Mouse (Mus musculus) adrenal gland, adult (tissue): Measurements from ENCODE around the gene Mllt11.
A peak's percentile ranks its signal among the peaks of the same experiment; 100 is the strongest.

ENCODE experiments used
- DNase-seq, 2 experiments: peaks; one replicate each; pipeline ENCODE4 v3.0.0; 2022 to 2023; ENCODE audit warnings: low spot score in 1 of 2; ENCODE audit not compliant: inconsistent age in 2 of 2

Gene Mllt11

GRCm38 (mm10) chr3:95246465-95247231 lies 14.7 kb upstream of the Mllt11 start:
- peak; percentile 62 to 88 for DNase-seq

- no peak for DNase-seq
Observed at GRCm38 (mm10) chr3:95243086-95243485, 11.1 kb upstream of the Mllt11 start.

- no peak for DNase-seq
Observed at GRCm38 (mm10) chr3:95241498-95241897, 9.5 kb upstream of the Mllt11 start, which contains the start of gene Gm128. Gm128 (minus strand) TSS chr3:95241598.

GRCm38 (mm10) chr3:95240900-95241299 lies 8.9 kb upstream of the Mllt11 start:
- no peak for DNase-seq

GRCm38 (mm10) chr3:95239971-95240370 lies 8.0 kb upstream of the Mllt11 start:
- no peak for DNase-seq

GRCm38 (mm10) chr3:95239022-95239421 lies 7.1 kb upstream of the Mllt11 start:
- DNase-seq = peak in 1 of 2 experiments; percentile 28

- DNase-seq = peak in 1 of 2 experiments; percentile 32
Observed at GRCm38 (mm10) chr3:95237541-95238099, 5.6 kb upstream of the Mllt11 start.

- DNase-seq = peak in 1 of 2 experiments; percentile 32
Observed at GRCm38 (mm10) chr3:95235386-95236301, 3.7 kb upstream of the Mllt11 start.

GRCm38 (mm10) chr3:95233303-95233980 lies 1.5 kb upstream of the Mllt11 start:
- peak in 1 of 2 experiments; percentile 60 for DNase-seq

- DNase-seq = peak; percentile 87 to 91
Observed at GRCm38 (mm10) chr3:95232771-95233170, 800 bp upstream of the Mllt11 start.

- DNase-seq = peak; percentile 45 to 75
Observed at GRCm38 (mm10) chr3:95230495-95231297, 1.3 kb downstream of the Mllt11 start.

- peak; percentile 69 to 86 for DNase-seq
Observed at GRCm38 (mm10) chr3:95229781-95230494, 2.0 kb downstream of the Mllt11 start.

- DNase-seq = peak; percentile 51 to 84
Observed at GRCm38 (mm10) chr3:95228894-95229780, 2.8 kb downstream of the Mllt11 start.

GRCm38 (mm10) chr3:95228148-95228893 lies 3.6 kb downstream of the Mllt11 start, which contains the start of gene Cdc42se1:
Cdc42se1 (plus strand) TSS chr3:95228732.
- peak; percentile 93 to 96 for DNase-seq

- DNase-seq = peak in 1 of 2 experiments; percentile 38
Observed at GRCm38 (mm10) chr3:95227214-95227613, 4.8 kb downstream of the Mllt11 start.

GRCm38 (mm10) chr3:95224295-95224694 lies 7.7 kb downstream of the Mllt11 start:
- peak; percentile 57 to 81 for DNase-seq

GRCm38 (mm10) chr3:95223041-95223440 lies 8.9 kb downstream of the Mllt11 start:
- no peak for DNase-seq
